Mouse (Mus musculus): ENCODE measurements around the gene Pip5k1b. TPM values are rescaled to one million over a fixed set of nuclear protein-coding genes. Genes with fewer than 3 reads are reported as not detected.

Gene Pip5k1b
- 2.4 and 2.6 TPM in 2 replicates for polyA plus RNA-seq (2012; rRNA removed)

GRCm38 (mm10) chr19:24555466-24555903 lies at the start of gene Pip5k1b:
Pip5k1b (minus strand) TSS chr19:24555872.

GRCm38 (mm10) chr19:24476929-24477882 lies 78.5 kb downstream of the Pip5k1b start, which contains the start of gene Fam122a:
Fam122a (minus strand) TSS chr19:24477356.

GRCm38 (mm10) chr19:24280601-24281228 lies 275.0 kb downstream of the Pip5k1b start, which contains the start of gene Fxn:
Fxn (minus strand) TSS chr19:24280605.

Other genes with a start within 250 kb of the Pip5k1b start
- 29.9 and 30.6 TPM in 2 replicates for gene Fam122a, start 78.5 kb downstream of the Pip5k1b start, polyA plus RNA-seq (2012; rRNA removed)
- 0.66 and 0.81 TPM in 2 replicates for gene Tmem252, start 118.1 kb upstream of the Pip5k1b start, polyA plus RNA-seq (2012; rRNA removed)